Mouse (Mus musculus): ENCODE data around the gene Cracr2a. TPM values are rescaled to one million over a fixed set of nuclear protein-coding genes. Genes with fewer than 3 reads are reported as not detected.

Gene Cracr2a
- total RNA-seq, 2 experiments from 2014 or later = 1.9 to 2.5 TPM

GRCm38 (mm10) chr6:127683561-127683960, 122.4 kb downstream of the Cracr2a start:
- DNase-seq (ENCODE audit: extremely low spot score in 1 of 2, low spot score in 1 of 2) = no peak

GRCm38 (mm10) chr6:127684981-127685380, 123.8 kb downstream of the Cracr2a start:
- DNase-seq (ENCODE audit: extremely low spot score in 1 of 2, low spot score in 1 of 2) = no peak

GRCm38 (mm10) chr6:127687181-127687860, 126.2 kb downstream of the Cracr2a start:
- no peak for DNase-seq (ENCODE audit: extremely low spot score in 1 of 2, low spot score in 1 of 2)

- DNase-seq (ENCODE audit: extremely low spot score in 1 of 2, low spot score in 1 of 2) = no peak
These were observed 131.2 kb downstream of the Cracr2a start for GRCm38 (mm10) chr6:127692298-127692697.

- no peak for DNase-seq (ENCODE audit: extremely low spot score in 1 of 2, low spot score in 1 of 2)
These were observed 132.5 kb downstream of the Cracr2a start for GRCm38 (mm10) chr6:127693681-127694080.

GRCm38 (mm10) chr6:127701036-127701783, 140.1 kb downstream of the Cracr2a start:
- DNase-seq (ENCODE audit: extremely low spot score in 1 of 2, low spot score in 1 of 2) = no peak

- no peak for DNase-seq (ENCODE audit: extremely low spot score in 1 of 2, low spot score in 1 of 2)
These were observed 147.1 kb downstream of the Cracr2a start for GRCm38 (mm10) chr6:127708218-127708628.

GRCm38 (mm10) chr6:127714906-127715305, 153.8 kb downstream of the Cracr2a start:
- no peak for DNase-seq (ENCODE audit: extremely low spot score in 1 of 2, low spot score in 1 of 2)

- DNase-seq (ENCODE audit: extremely low spot score in 1 of 2, low spot score in 1 of 2) = no peak
These were observed 154.3 kb downstream of the Cracr2a start for GRCm38 (mm10) chr6:127715428-127715827.

- DNase-seq (ENCODE audit: extremely low spot score in 1 of 2, low spot score in 1 of 2) = no peak
These were observed 156.3 kb downstream of the Cracr2a start for GRCm38 (mm10) chr6:127717239-127718137.

- no peak for DNase-seq (ENCODE audit: extremely low spot score in 1 of 2, low spot score in 1 of 2)
These were observed 158.7 kb downstream of the Cracr2a start for GRCm38 (mm10) chr6:127719875-127720274.

- DNase-seq (ENCODE audit: extremely low spot score in 1 of 2, low spot score in 1 of 2) = no peak
These were observed 162.0 kb downstream of the Cracr2a start for GRCm38 (mm10) chr6:127723126-127723525.

Other genes with a start within 250 kb of the Cracr2a start
- 10 to 100 TPM; 35.5 to 38.8 TPM for gene Parp11, start 114.5 kb upstream of the Cracr2a start, total RNA-seq (2021)
- 10 to 100 TPM; 66.7 to 71.6 TPM for gene Prmt8, start 208.1 kb downstream of the Cracr2a start, total RNA-seq (2021)